ENCODE assay signal across 8 mouse cellular contexts in genomic region chr12:26067866-26068684, GRCm38 (mm10).
DNase-seq lines count a peak whose midpoint lies in the region; ATAC-seq and TF ChIP-seq lines count a peak whose summit lies in the region.

No protein-coding gene starts in this region.

- no peaks in the 10 kb centered on the region for H3K36me3 ChIP-seq in forebrain, embryonic 16.5 days (ENCODE audit: control insufficient read depth, insufficient read depth)
- no peaks in the 10 kb centered on the region for H3K36me3 ChIP-seq in hindbrain, postnatal 0 days (ENCODE audit: insufficient read depth, low read length)
- H3K36me3 ChIP-seq in liver, embryonic 13.5 days, result no peaks in the 10 kb centered on the region

- H3K9ac ChIP-seq in forebrain, embryonic 16.5 days (replicated peaks; ENCODE audit: low read depth, low read length), result 0 out of 2 replicates have a peak overlapping the region, but pooled peaks have one; percentile 12
- H3K9ac ChIP-seq in hindbrain, postnatal 0 days (replicated peaks; ENCODE audit: low read length), result no peak overlapping the region
- H3K9ac ChIP-seq in liver, embryonic 13.5 days, result no peak overlapping the region

- H3K27ac ChIP-seq in forebrain, embryonic 16.5 days (ENCODE audit: low read length), result no peak overlapping the region
- peak overlapping the region; percentile 46; the same call in 1 of the 2 replicates for H3K27ac ChIP-seq in hindbrain, postnatal 0 days
- no peak overlapping the region for H3K27ac ChIP-seq in liver, embryonic 13.5 days

- ATAC-seq in forebrain, embryonic 16.5 days, result no peak; the same call in 1 of the 2 replicates
- ATAC-seq in hindbrain, postnatal 0 days, result peak; percentile 80
- ATAC-seq in liver, embryonic 13.5 days (ENCODE audit: low read depth), result no peak
- no peak for ATAC-seq in megakaryocyte-erythroid progenitor cell, adult 5-6 weeks (replicated peaks; ENCODE audit: low FRiP score, low TSS enrichment, poor library complexity, severe bottlenecking)

- WGBS in forebrain, embryonic 16.5 days, result 6% methylated on average over 24 of the region's 24 CpGs
- 11% methylated on average over 24 of the region's 24 CpGs for WGBS in hindbrain, postnatal 0 days
- 13% methylated on average over 24 of the region's 24 CpGs for WGBS in liver, embryonic 13.5 days (ENCODE audit: insufficient replicate concordance)

- TF ChIP-seq CTCF in hindbrain, postnatal 0 days (IDR thresholded peaks at IDR 0.05; ENCODE audit: low read depth), result no peak

- peak; percentile 88 for DNase-seq in CD4-positive helper T cell, adult 2 months (ENCODE audit: low read depth, low spot score)
- peak; percentile 83 for DNase-seq in R1 (ENCODE audit: low read depth, low spot score)
- DNase-seq in hindbrain, postnatal 0 days (ENCODE audit: low spot score), result peak; percentile 55
- DNase-seq in liver, embryonic 13.5 days, result no peak
- DNase-seq in naive thymus-derived CD4-positive, alpha-beta T cell, adult 2 months (ENCODE audit: low read depth), result peak; percentile 88
- peak; percentile 59 to 64 for DNase-seq in thymus, postnatal 36 days

- H3K4me3 ChIP-seq in forebrain, embryonic 16.5 days (replicated peaks; ENCODE audit: low read length), result no peak overlapping the region
- H3K4me3 ChIP-seq in hindbrain, postnatal 0 days (ENCODE audit: low read length), result peak overlapping the region; percentile 5; the same call in 1 of the 2 replicates
- H3K4me3 ChIP-seq in liver, embryonic 13.5 days (replicated peaks), result no peak overlapping the region

- peaks cover 10% of the 10 kb centered on the region for H3K4me1 ChIP-seq in forebrain, embryonic 16.5 days (replicated peaks; ENCODE audit: control insufficient read depth, insufficient read depth, low read length)
- H3K4me1 ChIP-seq in hindbrain, postnatal 0 days (ENCODE audit: insufficient read depth, low read length), result 0 out of 2 replicates have a peak, but pooled peaks cover 2% of the 10 kb centered on the region
- no peaks in the 10 kb centered on the region for H3K4me1 ChIP-seq in liver, embryonic 13.5 days (replicated peaks)

- H3K9me3 ChIP-seq in forebrain, embryonic 16.5 days (ENCODE audit: control insufficient read depth, low read length), result no peaks in the 10 kb centered on the region
- no peaks in the 10 kb centered on the region for H3K9me3 ChIP-seq in hindbrain, postnatal 0 days (ENCODE audit: low read length)
- H3K9me3 ChIP-seq in liver, embryonic 13.5 days (replicated peaks), result no peaks in the 10 kb centered on the region

- H3K4me2 ChIP-seq in forebrain, embryonic 16.5 days (ENCODE audit: low read length), result peak overlapping the region; percentile 39
- H3K4me2 ChIP-seq in hindbrain, postnatal 0 days (ENCODE audit: low read depth, low read length), result peak overlapping the region; percentile 42
- H3K4me2 ChIP-seq in liver, embryonic 13.5 days, result peak overlapping the region; percentile 16

- no peaks in the 10 kb centered on the region for H3K27me3 ChIP-seq in forebrain, embryonic 16.5 days (replicated peaks; ENCODE audit: control insufficient read depth, insufficient read depth, low read length)
- H3K27me3 ChIP-seq in hindbrain, postnatal 0 days (ENCODE audit: insufficient read depth, low read length), result no peaks in the 10 kb centered on the region
- no peaks in the 10 kb centered on the region for H3K27me3 ChIP-seq in liver, embryonic 13.5 days
